In the genomic region with DNA sequence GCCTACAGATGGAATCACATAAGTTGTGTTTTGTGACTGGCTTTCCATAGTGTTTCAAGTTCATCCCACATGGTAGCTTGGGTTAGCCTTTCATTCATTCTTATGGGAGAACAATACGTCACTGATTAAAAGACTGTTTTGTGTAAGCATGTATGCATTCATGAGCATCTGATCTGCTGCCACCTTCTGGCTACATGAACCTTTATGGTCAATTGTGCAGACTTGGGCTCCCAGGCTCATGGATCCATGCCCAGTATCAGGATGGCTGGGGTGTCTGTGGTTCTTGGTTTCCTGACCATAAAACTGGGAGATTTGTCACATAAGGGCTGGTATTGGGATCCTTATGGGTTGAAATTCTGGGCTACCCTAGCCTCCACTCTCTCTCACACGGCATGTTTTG, we compare ENCODE assay signal across 31 mouse cellular contexts.
DNase-seq lines count a peak whose midpoint lies in the region; ATAC-seq and TF ChIP-seq lines count a peak whose summit lies in the region.
"Had no signal": no experiment of that assay in that cellular context is flagged by ENCODE, and none has a peak within 500 bp of the region (broad histone marks: within the 10 kb centered on the region; RNA-seq: fewer than 3 reads in every experiment).

No protein-coding gene starts in this region.

- H3K4me3 ChIP-seq in cerebellum, adult 2 months (replicated peaks; ENCODE audit: insufficient read depth, low read depth, low read length) = no peak overlapping the region
- H3K4me3 ChIP-seq in heart, postnatal 0 days (ENCODE audit: low read depth, low read length) = no peak overlapping the region
- H3K4me3 ChIP-seq in left cerebral cortex, adult 2 months = no peak overlapping the region
- no peak overlapping the region for H3K4me3 ChIP-seq in hindbrain, embryonic 14.5 days (replicated peaks; ENCODE audit: low read length)
- H3K4me3 ChIP-seq: embryonic facial prominence, embryonic 12.5 days; gastrocnemius, adult 2 months; heart, embryonic 13.5 days; hindbrain, embryonic 12.5 days; limb, embryonic 13.5 days; midbrain, embryonic 15.5 days; myocyte; neural tube, embryonic 12.5 days had no signal

- POLR2A ChIA-PET in Patski (lab: Charles Lee) = no interaction called here

- DNase-seq in cerebellum, adult 2 months = peak in 1 of 2 experiments; percentile 33
- no peak for DNase-seq in cerebellum, postnatal 36 days
- DNase-seq in heart, postnatal 0 days (ENCODE audit: low spot score) = no peak
- DNase-seq in heart, adult 11 months = no peak
- DNase-seq in left cerebral cortex, adult 2 months (ENCODE audit: extremely low spot score in 1 of 2, low spot score in 2 of 2) = no peak
- no peak for DNase-seq in left cerebral cortex, adult 8-10 months (ENCODE audit: low spot score in 2 of 2)
- no peak for DNase-seq in Patski (ENCODE audit: low read depth, low spot score)
- DNase-seq in hindbrain, embryonic 14.5 days (ENCODE audit: low spot score) = no peak
- DNase-seq: adrenal gland, adult 8-10 months; cerebellum, adult 11 months; cerebellum, adult 9-11 months; embryo, embryonic 11 days; gastrocnemius, adult 2 months; gastrocnemius, postnatal 36 days; heart, postnatal 14 days; kidney, adult 2 months; kidney, postnatal 10 days; lung, postnatal 10 days; right cerebral cortex, adult 18-20 months; spleen, adult 18-20 months; thymus, postnatal 4 days had no signal

- no peaks in the 10 kb centered on the region for H3K27me3 ChIP-seq in cerebellum, adult 2 months (ENCODE audit: control insufficient read depth, insufficient read depth, low read length)
- no peaks in the 10 kb centered on the region for H3K27me3 ChIP-seq in heart, postnatal 0 days (ENCODE audit: control insufficient read depth, insufficient read depth, low read length)
- H3K27me3 ChIP-seq in Patski = no peaks in the 10 kb centered on the region
- no peaks in the 10 kb centered on the region for H3K27me3 ChIP-seq in hindbrain, embryonic 14.5 days (ENCODE audit: control insufficient read depth, insufficient read depth, low read length)
- H3K27me3 ChIP-seq: CH12.LX; embryonic facial prominence, embryonic 12.5 days; hindbrain, embryonic 12.5 days; limb, embryonic 13.5 days; midbrain, embryonic 15.5 days; neural tube, embryonic 12.5 days had no signal

- H3K27ac ChIP-seq in cerebellum, adult 2 months (ENCODE audit: insufficient read depth, low read length) = no peak overlapping the region
- H3K27ac ChIP-seq in heart, postnatal 0 days (ENCODE audit: low read depth) = no peak overlapping the region
- H3K27ac ChIP-seq in left cerebral cortex, adult 2 months = no peak overlapping the region
- H3K27ac ChIP-seq in hindbrain, embryonic 14.5 days = no peak overlapping the region
- H3K27ac ChIP-seq: embryonic facial prominence, embryonic 12.5 days; gastrocnemius, adult 2 months; heart, embryonic 13.5 days; hindbrain, embryonic 12.5 days; limb, embryonic 13.5 days; midbrain, embryonic 15.5 days; neural tube, embryonic 12.5 days had no signal

- H3K36me3 ChIP-seq in heart, postnatal 0 days (replicated peaks; ENCODE audit: control insufficient read depth, insufficient read depth, low read length) = no peaks in the 10 kb centered on the region
- no peaks in the 10 kb centered on the region for H3K36me3 ChIP-seq in hindbrain, embryonic 14.5 days (replicated peaks; ENCODE audit: control insufficient read depth, insufficient read depth)
- H3K36me3 ChIP-seq: embryonic facial prominence, embryonic 12.5 days; heart, embryonic 13.5 days; hindbrain, embryonic 12.5 days; limb, embryonic 13.5 days; midbrain, embryonic 15.5 days; neural tube, embryonic 12.5 days had no signal

- H3K4me2 ChIP-seq in heart, postnatal 0 days (ENCODE audit: low read depth, low read length) = no peak overlapping the region
- H3K4me2 ChIP-seq in hindbrain, embryonic 14.5 days (replicated peaks) = no peak overlapping the region
- H3K4me2 ChIP-seq: embryonic facial prominence, embryonic 12.5 days; heart, embryonic 13.5 days; hindbrain, embryonic 12.5 days; limb, embryonic 13.5 days; liver, embryonic 11.5 days; midbrain, embryonic 15.5 days; neural tube, embryonic 12.5 days had no signal

- peaks cover 9% of the 10 kb centered on the region for H3K4me1 ChIP-seq in cerebellum, adult 2 months (ENCODE audit: control insufficient read depth, insufficient read depth, low read length)
- H3K4me1 ChIP-seq in heart, postnatal 0 days (ENCODE audit: control insufficient read depth, insufficient read depth) = no peaks in the 10 kb centered on the region
- H3K4me1 ChIP-seq in hindbrain, embryonic 14.5 days (replicated peaks; ENCODE audit: control insufficient read depth, insufficient read depth, low read length) = no peaks in the 10 kb centered on the region
- H3K4me1 ChIP-seq: embryonic facial prominence, embryonic 12.5 days; heart, embryonic 13.5 days; hindbrain, embryonic 12.5 days; midbrain, embryonic 15.5 days; neural tube, embryonic 12.5 days had no signal

- ATAC-seq in heart, postnatal 0 days (ENCODE audit: insufficient read depth, low read depth) = no peak
- no peak for ATAC-seq in Patski
- no peak for ATAC-seq in hindbrain, embryonic 14.5 days (ENCODE audit: low FRiP score)
- ATAC-seq: forebrain, embryonic 14.5 days; midbrain, embryonic 15.5 days had no signal

- 58% methylated on average over 2 of the region's 2 CpGs for WGBS in cerebellum, adult 2 months
- 81% methylated on average over 2 of the region's 2 CpGs for WGBS in heart, postnatal 0 days
- 88% methylated on average over 2 of the region's 2 CpGs for WGBS in hindbrain, embryonic 14.5 days

- TF ChIP-seq POLR2A in cerebellum, adult 2 months (IDR thresholded peaks at IDR 0.05; ENCODE audit: borderline replicate concordance, insufficient read depth, low read length) = no peak

- intact Hi-C loops in left cerebral cortex, adult 2 months (cut with DNase I) = no loop called here

- CTCF ChIA-PET in Patski (lab: Charles Lee) = no interaction called here

- TF ChIP-seq EP300 in heart, postnatal 0 days (IDR thresholded peaks at IDR 0.05; ENCODE audit: low read depth) = no peak

- in situ Hi-C loops in Patski (cut with MboI; ENCODE audit: low pct_unique_long_range_greater_than_20kb) = no loop called here

- 0 out of 2 replicates have a peak, but pooled peaks cover 3% of the 10 kb centered on the region for H3K9me3 ChIP-seq in heart, postnatal 0 days (replicated peaks; ENCODE audit: control insufficient read depth, low read length)
- H3K9me3 ChIP-seq in hindbrain, embryonic 14.5 days (ENCODE audit: control insufficient read depth, low read length) = no peaks in the 10 kb centered on the region
- H3K9me3 ChIP-seq: hindbrain, embryonic 12.5 days; midbrain, embryonic 15.5 days had no signal

- H3K9ac ChIP-seq in heart, postnatal 0 days (replicated peaks; ENCODE audit: low read depth, low read length) = no peak overlapping the region
- no peak overlapping the region for H3K9ac ChIP-seq in hindbrain, embryonic 14.5 days
- H3K9ac ChIP-seq: embryonic facial prominence, embryonic 12.5 days; heart, embryonic 13.5 days; hindbrain, embryonic 12.5 days; limb, embryonic 13.5 days; midbrain, embryonic 15.5 days; neural tube, embryonic 12.5 days had no signal

- TF ChIP-seq CTCF in cerebellum, adult 2 months (IDR thresholded peaks at IDR 0.05; ENCODE audit: borderline replicate concordance, insufficient read depth, low read depth, low read length) = peak; percentile 46; the same call in 1 of the 2 replicates
- TF ChIP-seq CTCF in heart, postnatal 0 days (IDR thresholded peaks at IDR 0.05; ENCODE audit: low read depth) = peak; percentile 43
- peak; percentile 7 for TF ChIP-seq CTCF in left cerebral cortex, adult 2 months (IDR thresholded peaks at IDR 0.05)
- TF ChIP-seq CTCF in Patski (IDR thresholded peaks at IDR 0.05) = peak; percentile 23
